Mouse (Mus musculus): ENCODE data around the gene Klf7.

Klf7 gene

DNA sequence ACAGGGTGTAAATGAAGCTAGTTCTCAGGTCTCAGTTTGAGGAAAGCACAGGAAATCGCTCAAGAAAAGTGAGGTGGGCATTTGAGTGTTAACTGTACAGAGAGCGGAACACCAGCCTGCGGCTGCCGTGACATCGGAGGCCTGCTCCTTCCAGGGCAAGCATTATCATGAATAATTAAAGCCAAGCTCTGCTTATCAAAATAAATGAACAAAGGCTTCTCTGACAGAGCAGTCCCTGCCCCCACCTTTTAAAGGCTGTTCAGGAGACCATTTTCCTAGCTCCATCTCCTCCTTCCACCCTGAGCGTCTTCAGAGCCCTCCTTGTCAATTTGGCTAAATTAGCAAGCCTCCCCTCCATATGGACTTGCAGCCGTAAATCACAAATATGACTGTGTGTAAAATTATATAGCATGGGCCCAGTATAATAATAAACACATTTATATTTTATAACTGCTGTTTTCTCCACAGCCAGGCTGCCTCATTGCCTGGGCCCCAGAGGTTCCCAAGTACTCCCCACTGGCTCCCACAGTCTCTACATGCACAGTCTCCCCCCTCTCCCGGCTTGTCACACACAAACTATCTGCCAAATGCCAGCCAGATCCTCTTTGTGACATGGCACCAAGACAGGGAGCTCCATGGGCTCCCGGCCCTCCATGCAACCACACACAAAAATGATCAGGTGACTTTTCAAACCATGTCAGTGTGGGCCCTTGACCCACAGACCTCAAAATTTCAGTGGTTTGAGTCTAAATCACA, 61.2 kb downstream of the Klf7 start:
- no peak for DNase-seq

DNA sequence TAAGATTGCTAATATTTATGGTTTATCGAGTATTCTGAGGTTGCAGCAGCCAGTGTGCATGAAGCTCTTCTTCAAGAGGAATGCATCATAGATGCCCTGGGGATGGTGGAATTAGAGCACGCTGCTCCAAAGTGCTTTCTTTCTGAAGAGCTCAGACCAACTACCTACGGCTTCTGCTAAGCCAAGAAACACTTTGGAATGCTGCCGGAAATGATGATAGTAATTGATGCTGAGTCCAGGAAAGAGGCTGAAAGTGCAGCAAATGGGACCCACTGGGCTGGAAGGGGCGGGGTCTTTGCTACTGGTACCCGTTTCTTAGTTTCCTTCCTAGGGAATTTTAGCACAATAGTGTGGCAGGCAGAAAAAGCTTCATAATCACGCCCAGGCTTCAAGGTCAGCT, 62.0 kb downstream of the Klf7 start:
- no peak for DNase-seq

DNA sequence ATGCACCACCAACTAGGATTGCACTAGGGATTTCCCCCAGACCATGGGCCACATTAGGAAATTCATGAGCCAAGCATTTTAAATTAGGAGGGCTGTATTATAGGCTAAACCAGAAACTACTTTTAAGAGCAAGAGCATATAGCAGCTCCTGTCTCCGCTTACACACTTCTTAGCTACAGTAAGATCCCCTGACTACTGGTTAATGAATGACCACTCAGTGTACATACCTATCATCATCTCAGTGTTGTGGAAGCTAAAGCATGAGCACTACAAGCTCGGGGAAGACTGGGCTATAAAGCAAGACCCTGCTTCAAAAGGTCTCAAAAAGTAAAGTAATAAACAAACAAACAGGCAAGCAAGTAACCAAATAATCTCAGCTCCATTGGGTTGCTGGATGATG, 65.5 kb downstream of the Klf7 start:
- no peak for DNase-seq

DNA sequence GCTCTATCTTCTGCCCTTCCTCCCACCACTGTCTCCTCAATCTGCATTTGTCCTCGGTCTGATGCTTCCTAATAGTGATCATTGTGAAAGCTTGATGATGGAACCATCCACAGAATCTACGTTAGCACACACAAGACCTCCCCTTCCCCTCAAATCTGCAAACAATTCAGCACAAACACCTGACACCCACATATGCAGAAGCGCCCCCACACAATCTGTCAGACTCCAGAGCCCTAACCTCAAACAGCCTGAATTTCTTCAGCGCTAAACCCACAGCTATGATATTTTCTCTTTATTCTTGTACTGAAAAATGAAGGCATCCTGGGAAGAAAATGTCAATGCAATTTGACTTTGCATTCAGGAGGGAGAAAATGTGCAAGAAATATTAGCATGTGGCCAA, 66.1 kb downstream of the Klf7 start:
- no peak for DNase-seq

DNA sequence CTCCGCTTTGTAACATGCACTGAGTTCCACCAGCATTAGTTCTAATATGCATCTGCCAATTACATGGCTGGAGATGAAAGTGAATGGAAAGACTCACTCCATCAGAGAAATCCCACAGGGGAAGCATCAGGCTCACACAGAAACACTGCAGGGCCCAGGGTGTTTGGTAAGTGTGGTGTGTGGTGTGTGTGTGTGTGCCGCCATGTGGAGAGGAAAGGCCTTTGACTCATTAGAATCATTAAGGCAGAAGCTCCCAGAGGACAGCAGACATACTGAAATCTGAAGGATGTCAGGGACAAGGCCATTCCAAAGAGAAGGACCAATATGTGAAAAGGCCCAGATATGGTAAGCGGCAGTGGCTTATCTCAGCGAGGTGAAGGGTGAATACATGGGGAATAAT, 66.9 kb downstream of the Klf7 start:
- no peak for DNase-seq

DNA sequence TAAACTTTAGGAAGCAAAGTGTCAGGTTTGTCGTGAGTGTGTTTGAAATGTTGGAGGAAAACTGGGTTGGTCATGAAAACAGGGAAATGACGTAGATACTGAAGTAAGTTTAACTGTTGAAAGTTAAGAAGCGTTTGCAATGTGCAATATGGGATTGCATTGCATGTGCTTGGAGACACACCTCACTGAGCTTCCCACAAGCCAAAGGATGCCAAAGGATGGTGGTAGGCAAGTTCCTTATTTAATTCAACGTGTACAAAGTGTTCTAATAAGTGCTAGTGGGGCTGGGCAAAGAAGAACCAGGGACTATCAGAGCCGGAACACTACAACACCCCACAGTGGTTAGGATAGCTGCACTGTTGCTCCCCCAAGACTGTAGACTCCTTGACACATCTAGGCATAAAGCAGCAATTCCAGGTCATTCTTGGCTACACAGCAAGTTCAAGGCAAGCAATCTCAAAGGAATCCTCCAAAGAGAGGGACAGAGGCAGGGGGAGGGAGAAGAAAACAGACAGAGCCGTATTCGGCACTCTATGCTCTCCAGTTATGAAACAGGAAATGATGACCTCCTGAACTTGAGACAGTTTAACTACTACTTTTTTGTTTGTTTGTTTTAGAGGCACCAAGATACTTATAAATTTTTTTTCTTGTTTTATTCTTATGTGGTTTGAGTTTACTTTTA, 69.9 kb downstream of the Klf7 start:
- no peak for DNase-seq

DNA sequence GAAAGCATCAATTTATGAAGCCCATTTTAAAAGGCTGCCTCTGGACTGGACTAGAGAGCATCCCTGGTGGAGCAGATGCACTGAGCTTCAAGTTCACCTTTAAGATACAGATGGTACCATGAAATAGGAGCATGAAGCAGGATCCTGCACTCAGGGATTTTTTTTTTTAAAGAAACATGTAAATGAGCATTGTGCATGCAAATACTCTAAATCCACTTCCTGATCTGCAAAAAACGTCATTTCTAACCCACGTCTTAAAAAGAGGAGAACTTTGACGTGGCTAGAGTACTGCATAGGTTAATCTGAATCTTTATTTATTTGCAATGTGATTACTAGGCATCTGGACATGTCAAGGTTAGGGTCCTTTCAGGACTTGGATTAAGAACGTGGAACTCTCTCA, 73.5 kb downstream of the Klf7 start:
- DNase-seq: no peak

DNA sequence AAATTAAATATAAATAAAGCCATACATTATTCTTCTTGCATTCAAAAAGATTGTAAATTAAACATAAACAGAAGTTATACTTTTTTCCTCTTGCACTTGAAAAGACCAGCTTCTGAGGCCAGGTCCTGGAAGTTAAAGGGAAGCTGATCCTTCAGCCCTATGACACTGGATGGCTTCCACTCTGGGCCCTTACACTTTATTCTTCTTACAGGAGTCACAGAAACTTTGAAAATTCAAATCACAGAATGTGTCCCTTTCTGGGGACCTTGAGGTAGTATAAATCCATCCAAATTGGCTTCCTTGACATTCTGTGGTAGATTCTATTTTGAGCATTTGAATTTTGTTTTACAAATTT, 75.3 kb downstream of the Klf7 start:
- DNase-seq: no peak

DNA sequence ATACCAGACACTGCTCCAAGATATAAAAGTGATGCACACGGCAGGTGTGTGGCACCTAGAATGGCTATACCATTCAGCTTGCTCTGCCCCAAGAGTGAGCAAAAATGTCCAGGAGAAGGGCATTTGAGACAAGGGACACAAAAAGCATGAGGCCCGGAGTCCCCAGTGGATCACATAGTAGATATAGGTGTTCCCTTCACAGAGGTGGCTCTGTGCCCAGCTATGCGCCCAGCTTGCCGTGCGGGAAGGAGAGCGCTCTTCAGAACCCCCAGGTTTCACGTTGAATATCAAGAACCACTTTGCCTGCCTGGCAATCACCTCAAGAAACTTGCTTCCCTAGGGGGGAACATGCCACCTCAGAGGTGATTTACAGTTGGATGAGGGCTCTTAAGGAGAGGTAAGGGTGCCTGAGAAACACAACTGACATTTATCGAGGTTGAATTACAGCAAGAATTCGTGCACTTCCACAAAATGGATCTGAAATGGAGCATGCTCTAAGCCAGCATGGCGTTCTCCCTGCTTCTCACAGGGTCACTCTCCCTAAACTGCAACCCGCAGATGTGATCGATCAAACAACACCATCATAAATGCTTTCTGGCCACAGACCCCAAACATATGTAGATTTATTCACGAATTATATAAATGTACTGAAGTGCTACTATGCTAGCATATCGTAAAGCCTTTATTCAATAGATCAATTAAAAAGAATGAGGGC, 75.8 kb downstream of the Klf7 start:
- no peak for DNase-seq

DNA sequence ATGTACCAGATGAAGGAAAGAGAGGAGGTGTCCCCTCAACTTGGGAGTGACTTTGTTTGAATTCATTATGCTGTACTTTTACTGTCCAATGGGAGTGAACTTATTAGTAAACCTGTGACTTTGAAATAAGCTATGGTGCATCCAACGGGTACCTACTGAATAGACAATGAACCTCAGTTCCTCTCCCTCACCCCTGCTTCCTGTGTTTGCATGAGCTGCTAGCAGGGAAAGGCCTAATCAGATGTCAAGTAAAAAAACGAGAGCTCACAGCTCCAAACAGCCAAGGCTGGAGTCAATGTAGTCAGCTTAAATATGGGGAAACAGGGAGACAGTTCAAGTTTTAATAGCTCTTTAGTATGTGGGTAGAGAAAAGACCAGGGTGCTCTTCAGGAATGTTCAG, 77.5 kb downstream of the Klf7 start:
- no peak for DNase-seq

DNA sequence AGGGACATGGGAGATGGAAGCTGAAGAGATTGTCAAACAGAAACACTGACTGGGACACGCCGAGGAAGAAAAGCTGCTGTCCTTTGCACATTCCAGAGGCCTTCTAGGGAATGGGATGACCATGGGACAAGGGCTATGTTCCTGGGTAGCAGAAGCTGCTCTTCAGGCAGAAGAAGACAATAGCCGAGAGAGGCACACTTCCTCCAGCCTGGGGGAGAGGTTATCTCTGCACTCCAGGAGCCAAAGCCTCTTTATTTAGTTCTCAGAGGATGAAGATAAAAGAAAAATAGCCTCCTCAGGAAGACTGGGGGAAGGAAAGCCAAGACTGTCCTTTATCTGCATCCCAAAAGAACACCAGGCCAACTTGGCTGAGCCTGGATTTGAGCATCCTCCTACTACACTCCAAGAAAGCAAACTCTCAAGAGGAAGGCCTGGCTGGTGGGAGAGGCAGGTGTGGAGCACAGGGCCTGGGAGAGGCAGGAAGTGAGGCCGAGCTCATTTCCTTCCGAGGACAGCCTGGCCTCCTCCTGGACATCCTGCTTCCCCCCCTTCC, 81.2 kb downstream of the Klf7 start:
- no peak for DNase-seq

DNA sequence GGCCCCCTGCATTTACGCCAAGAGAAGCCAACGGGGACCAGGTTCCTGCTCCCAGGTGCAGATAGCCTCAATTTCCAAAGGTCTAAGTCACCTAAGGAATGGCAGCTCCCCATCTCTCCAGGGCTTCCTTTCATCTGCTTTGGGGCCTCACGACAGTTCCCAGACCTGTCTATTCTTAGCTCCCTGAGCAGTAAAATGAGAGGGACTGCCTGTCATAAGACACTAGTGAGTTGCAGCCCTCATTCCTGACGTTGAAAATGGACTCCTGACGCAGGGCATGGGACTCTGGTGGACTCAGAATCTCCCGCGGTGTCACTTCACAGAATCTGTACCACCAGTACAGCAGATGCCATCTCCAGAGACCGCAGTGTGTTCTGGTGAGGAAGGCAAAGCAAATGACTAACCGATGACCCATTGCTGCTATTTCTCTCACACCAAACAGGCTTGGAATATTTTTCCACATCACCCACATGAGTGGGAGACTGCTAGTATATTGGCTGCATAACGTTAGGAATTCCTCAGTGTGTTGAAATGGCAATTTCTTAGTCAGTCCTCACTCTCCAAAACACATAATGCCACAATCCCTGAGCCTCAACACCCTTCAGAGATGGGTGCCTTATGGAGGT, 81.9 kb downstream of the Klf7 start:
- no peak for DNase-seq

- no peak for DNase-seq
These were observed 83.7 kb downstream of the Klf7 start for GRCm38 (mm10) chr1:64038343-64038742.

DNA sequence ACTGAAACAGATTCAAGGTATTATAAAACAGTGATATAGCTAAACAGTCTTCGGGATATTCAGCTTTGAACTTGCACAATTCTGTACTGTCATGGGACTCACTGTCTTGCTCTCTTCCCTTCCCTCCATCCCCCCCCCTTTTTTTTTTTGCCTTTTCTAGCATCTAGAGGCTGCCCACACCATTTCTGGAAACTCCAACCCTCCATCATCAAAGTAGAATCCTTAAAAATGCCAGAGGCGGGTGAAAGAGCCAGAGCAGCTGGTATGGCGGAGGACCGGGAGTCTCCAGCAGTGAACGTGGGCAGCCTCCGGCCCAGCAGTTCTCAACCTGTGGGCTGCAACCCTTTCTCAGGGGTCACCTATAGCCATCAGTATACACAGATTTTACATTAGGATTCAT, 84.3 kb downstream of the Klf7 start:
- DNase-seq: no peak

DNA sequence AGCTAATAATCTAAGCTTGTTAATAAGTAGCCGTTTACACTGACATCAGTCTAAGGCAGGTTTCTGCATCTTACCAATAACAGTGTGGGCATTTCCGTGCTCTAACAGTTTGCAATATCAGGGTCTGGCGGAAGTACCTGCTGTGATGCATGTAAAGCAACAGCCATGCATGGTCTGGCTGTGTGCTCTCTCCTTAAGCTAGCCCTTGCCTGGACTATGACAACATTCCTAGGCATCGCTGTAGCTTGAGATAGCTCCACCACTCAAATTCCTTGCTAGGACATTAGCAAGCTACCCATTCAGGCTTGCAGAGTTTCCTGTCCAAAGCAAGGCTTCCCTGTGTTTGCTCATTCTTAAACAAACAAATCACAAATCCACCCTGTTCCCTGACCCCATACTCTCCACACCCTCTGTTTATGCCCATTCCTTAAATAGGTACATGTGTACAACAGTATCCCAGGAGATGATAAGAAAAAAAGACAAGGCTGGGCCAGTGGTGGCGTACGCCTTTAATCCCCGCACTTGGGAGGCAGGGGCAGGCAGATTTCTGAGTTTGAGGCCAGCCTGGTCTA, 85.1 kb downstream of the Klf7 start:
- no peak for DNase-seq

DNA sequence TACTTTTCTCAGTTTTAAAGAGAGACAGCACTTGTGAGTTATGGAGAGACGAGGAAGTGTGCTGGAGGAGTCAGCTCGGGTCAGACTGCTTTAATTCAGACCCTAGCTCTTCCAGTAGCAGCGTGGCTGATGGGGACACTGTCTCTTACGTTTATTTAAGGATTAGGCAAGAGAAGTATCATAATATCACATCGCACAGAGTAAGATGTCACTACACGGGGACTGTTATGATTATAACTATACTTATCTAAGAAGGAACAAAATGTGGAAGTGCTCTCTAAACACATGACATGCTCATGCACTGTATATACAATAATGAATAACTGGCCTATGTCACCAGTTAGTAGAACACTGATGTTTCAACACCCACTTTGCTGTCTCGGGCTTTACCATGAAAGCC, 86.3 kb downstream of the Klf7 start:
- DNase-seq: no peak

DNA sequence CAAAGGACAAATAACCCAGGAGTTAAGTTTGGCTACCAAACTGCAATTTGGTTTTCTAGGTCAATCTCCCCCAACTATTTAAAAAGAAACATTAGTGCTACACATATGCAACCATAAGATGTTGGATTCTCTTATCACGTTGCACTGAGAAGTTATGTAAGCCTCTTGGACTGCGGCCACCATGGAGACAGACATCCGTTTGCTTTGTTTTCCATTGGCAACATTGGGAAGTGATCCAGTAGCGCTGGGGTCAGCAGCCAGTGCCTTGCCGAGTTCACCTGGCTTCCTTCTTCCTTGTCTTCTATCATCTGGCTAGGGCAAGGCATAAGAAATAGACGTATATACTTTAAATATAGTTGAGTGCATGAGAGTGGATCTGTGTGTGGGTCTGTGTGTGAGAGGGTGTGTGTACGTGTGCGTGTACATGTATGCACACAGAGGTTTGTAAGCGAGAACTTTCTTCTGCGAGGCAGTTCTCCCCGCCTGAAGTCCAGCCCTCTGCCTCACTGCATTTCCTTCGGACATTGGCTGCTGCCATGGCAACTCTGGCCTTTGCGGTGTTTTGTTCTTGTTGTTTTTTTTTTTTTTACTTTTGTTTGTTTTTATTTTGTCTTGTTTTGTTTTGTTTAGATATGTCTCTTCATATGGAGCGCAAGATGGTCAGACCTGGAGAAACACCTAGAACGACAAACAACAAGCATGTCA, 86.8 kb downstream of the Klf7 start:
- DNase-seq: no peak

GRCm38 (mm10) chr1:64032502-64033231, 89.4 kb downstream of the Klf7 start:
- no peak for DNase-seq

DNA sequence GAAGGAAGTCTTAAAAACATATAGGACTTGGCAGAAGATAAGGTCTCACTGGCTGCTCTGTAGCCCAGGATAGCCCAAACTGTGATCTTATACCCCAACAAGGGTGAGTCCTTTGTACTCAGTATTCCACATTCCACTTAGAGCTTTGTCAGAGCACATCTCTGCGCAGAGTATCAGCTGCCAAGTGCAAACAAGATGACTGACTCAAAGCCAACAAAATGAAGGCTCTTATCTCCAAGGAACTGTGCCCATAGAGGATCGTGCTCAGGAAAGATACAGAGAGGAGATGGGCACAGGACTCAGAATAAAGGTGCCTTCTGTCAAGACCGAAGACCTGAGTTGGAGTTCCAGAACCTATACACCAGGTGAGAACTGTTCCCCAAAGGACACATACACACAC, 100.1 kb downstream of the Klf7 start:
- no peak for DNase-seq

DNA sequence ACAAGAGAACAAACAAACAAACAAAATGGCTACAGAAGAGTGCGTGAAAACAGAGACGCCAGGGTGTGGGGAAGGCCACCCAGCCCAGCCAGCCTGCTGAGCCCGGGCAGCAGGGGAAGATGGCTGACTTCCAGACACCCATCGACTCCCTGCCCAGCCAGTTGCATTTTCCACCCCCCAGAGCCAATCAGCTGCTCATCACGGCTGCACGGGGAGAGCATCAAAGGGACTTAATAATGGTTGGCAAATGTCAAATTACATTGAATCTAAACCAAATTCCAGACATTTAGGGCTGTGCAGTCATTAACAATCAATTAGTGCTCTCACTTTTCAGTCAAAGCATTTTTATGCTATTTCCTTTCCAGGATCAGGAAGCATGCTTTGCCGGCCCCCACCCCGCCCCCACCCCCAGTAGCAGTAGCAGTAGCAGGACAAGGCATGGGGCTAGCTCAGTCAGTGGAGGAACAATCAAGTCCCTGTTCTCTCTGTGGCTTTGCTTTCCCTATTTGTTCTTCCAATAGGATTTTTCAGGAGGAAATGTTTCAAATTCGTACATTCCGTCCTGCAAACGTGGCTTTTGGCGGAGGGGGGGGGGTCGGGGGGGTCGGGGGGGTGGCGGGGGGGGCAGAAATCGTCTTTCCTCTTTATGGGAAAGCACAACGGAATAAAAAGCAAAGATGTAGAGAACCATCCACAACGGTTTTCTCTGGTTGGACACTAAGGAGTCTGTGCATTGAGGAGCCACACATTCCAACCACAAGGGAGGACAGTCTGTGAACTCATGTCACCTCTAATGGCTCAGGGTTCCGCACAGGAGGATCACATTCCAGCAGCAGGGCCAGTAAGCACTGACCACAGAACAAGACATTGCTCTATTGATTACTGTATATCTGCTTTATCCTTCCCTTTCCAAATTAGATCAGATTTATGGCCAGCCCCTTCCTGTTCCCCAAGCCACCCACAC, 101.1 kb downstream of the Klf7 start:
- DNase-seq: no peak

Data from thymus, postnatal 4 days (tissue).